Mouse (Mus musculus): ENCODE measurements around the gene Crxos. TPM values are rescaled to one million over a fixed set of nuclear protein-coding genes. Genes with fewer than 3 reads are reported as not detected.
"Not testable (repeated sequence)": the region's sequence is repeated elsewhere in the genome, so short reads cannot be mapped to it uniquely, and the experiment has no call there.

The Crxos gene
- polyA plus RNA-seq, 1 experiment from 2014 or later: not detected

DNA sequence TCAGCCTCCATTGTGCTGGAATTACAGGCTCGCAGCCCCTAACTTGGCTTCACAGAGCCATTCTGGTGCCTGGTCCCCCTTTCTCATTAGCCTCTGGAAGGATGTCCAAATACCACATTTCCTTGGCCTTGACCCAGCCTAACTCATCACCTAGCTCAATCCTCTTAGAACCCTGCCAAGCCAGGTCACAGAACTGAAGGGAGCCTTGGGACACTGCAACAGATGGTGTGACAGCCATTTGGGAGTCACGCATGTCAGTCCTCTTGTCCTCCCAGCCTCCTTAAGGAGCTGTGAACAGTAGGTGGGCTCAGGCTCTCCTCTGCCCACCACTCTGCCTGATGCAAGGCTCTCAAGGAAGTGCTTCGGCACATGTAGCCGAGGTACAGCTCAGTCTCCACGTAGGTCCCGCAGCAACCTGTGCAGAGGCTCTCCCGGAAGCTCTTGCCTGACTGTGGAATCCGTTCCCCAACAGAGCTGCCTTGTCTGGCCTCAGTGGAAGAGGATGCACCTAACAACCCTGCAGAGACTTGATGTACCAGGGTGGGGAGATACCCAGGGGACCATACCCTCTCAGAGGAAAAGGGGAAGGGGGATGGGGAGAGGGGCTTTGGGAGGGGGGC, 25.7 kb downstream of the Crxos start:
- ATAC-seq (ENCODE audit: insufficient number of reproducible peaks, insufficient read depth, low FRiP score, low TSS enrichment): 0 out of 2 replicates have a peak, but pooled peaks have one; percentile 17
- Histone ChIP-seq H3K9ac (no peak overlapping the region), H3K27ac (no peak overlapping the region), H3K36me3 (no peaks in the 10 kb centered on the region), H3K9me3 (no peaks in the 10 kb centered on the region), H3K4me1 (no peaks in the 10 kb centered on the region), H3K4me2 (replicated peaks) (no peak overlapping the region), H3K27me3 (no peaks in the 10 kb centered on the region), H3K4me3 (no peak overlapping the region)
- 76% methylated on average over 8 of the region's 8 CpGs for WGBS

DNA sequence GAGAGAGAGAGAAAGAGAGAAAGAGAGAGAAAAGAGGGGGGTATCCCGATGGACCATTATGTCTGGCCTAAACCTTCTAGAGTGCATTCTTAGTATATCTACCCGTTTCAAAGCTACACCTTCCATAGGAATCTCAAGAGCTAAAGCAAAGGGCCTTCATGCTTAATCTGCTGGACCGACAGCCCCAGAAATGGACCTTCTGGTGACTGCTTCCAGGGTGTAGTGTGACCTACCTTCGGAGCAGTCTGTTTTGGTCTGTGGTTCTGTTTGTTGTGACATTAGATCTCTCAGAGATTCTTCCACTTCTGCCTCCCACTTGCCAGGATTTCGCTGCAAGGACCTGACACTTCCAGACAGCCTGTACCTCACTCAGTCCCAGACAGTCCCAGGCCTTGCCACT, 28.1 kb downstream of the Crxos start:
- no peaks in the 10 kb centered on the region for H3K9me3 ChIP-seq
- no peak overlapping the region for H3K9ac ChIP-seq
- H3K27me3 ChIP-seq: no peaks in the 10 kb centered on the region
- no peaks in the 10 kb centered on the region for H3K4me1 ChIP-seq
- no peak for ATAC-seq (ENCODE audit: insufficient number of reproducible peaks, insufficient read depth, low FRiP score, low TSS enrichment)
- WGBS: 73% methylated on average over 5 of the region's 5 CpGs
- H3K4me3 ChIP-seq: no peak overlapping the region
- H3K4me2 ChIP-seq (replicated peaks): no peak overlapping the region
- H3K36me3 ChIP-seq: no peaks in the 10 kb centered on the region
- no peak overlapping the region for H3K27ac ChIP-seq

DNA sequence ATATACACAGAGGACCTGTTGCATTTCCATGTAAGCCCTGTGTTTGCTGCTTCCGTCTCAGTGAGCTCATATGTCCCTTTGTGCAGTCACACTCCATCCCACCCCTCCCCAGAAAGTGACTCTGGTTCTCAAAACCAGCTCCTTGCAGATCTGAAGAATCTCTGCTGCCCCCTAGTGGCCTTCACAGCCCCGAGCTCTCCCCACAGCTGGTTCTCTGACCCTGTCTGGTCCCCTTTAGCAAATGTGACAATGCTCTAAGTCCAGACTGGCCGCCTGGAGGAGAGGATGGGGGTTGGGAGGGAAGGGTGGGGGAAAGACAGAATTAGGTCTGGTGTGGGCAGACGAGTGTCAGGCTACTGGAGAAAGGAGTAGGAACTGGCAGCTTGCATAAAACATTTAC, 29.8 kb downstream of the Crxos start:
- Histone ChIP-seq H3K4me2 (replicated peaks) (no peak overlapping the region), H3K9me3 (no peaks in the 10 kb centered on the region), H3K4me1 (no peaks in the 10 kb centered on the region), H3K9ac (no peak overlapping the region), H3K36me3 (peaks cover 7% of the 10 kb centered on the region), H3K27ac (no peak overlapping the region), H3K27me3 (no peaks in the 10 kb centered on the region), H3K4me3 (no peak overlapping the region)
- ATAC-seq (ENCODE audit: insufficient number of reproducible peaks, insufficient read depth, low FRiP score, low TSS enrichment): peak; percentile 52; the same call in 1 of the 2 replicates
- WGBS: under 1% methylated on average over 4 of the region's 4 CpGs

DNA sequence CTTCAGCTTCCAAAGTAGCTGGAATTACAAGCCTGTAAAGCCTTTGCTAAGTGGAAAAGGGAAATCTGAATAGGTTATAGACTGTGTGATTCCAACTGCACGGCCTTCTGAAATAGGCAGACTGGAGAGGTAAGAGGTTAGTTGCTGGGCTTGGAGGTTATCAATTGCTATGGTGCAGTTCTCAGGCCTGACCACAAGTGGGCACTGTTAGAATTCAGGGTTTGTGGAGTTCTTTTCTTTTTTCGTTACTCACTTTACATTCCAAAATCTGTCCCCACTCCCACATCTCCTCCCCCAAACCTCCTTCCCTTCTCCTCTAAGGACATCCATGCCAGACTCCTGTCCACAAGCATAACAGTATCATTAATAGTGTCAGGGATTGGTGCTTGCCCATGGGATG, 31.8 kb downstream of the Crxos start:
- no peaks in the 10 kb centered on the region for H3K9me3 ChIP-seq
- no peaks in the 10 kb centered on the region for H3K4me1 ChIP-seq
- H3K4me3 ChIP-seq: no peak overlapping the region
- peaks cover 23% of the 10 kb centered on the region for H3K36me3 ChIP-seq
- H3K27ac ChIP-seq: no peak overlapping the region
- no peak overlapping the region for H3K4me2 ChIP-seq (replicated peaks)
- WGBS: 40% methylated on average over 2 of the region's 2 CpGs
- no peak for ATAC-seq (ENCODE audit: insufficient number of reproducible peaks, insufficient read depth, low FRiP score, low TSS enrichment)
- H3K9ac ChIP-seq: no peak overlapping the region
- H3K27me3 ChIP-seq: no peaks in the 10 kb centered on the region

DNA sequence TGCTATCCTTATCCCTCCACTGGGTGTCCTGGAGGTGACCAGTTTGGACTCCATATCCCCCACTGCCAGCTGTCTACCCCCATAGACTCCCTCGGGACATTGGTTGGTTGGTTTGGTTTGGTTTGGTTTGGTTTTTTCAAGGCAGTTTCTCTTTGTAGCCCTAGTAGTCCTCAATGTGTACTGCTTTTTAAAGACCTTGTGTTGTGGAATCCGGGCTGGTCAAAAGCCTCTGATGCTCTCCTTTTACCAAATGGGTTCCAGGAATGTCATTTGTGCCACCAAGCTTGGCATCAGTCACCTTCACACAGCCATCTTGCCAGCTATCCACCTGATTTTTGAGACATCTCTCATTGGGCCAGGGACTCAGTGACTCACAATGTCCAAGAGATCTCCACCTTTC, 32.3 kb downstream of the Crxos start:
- WGBS: 84% methylated on average over 2 of the region's 2 CpGs
- Histone ChIP-seq H3K27ac (no peak overlapping the region), H3K9me3 (no peaks in the 10 kb centered on the region), H3K27me3 (no peaks in the 10 kb centered on the region), H3K4me2 (replicated peaks) (no peak overlapping the region), H3K36me3 (peaks cover 28% of the 10 kb centered on the region), H3K9ac (no peak overlapping the region), H3K4me3 (no peak overlapping the region), H3K4me1 (no peaks in the 10 kb centered on the region)
- no peak for ATAC-seq (ENCODE audit: insufficient number of reproducible peaks, insufficient read depth, low FRiP score, low TSS enrichment)

DNA sequence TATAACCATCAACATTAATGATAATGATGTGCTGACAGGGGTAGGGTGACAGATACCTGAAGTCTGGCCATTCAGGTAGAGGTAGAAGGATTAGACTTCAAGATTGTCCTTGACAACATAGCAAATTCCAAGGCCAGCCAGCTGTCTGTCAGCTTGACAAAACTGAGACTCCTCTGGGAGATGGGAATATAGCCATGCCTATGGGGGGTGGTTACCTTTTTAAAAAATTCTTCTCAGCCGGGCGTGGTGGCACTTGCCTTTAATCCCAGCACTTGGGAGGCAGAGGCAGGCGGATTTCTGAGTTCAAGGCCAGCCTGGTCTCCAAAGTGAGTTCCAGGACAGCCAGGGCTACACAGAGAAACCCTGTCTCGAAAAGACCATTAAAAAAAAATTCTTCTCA, 33.3 kb downstream of the Crxos start:
- not testable (repeated sequence) for H3K9me3 ChIP-seq; H3K27ac ChIP-seq; H3K27me3 ChIP-seq; H3K9ac ChIP-seq; ATAC-seq (ENCODE audit: insufficient number of reproducible peaks, insufficient read depth, low FRiP score, low TSS enrichment); H3K4me2 ChIP-seq (replicated peaks); H3K4me3 ChIP-seq; H3K4me1 ChIP-seq
- H3K36me3 ChIP-seq: peaks cover 37% of the 10 kb centered on the region
- WGBS: 91% methylated on average over 4 of the region's 4 CpGs

DNA sequence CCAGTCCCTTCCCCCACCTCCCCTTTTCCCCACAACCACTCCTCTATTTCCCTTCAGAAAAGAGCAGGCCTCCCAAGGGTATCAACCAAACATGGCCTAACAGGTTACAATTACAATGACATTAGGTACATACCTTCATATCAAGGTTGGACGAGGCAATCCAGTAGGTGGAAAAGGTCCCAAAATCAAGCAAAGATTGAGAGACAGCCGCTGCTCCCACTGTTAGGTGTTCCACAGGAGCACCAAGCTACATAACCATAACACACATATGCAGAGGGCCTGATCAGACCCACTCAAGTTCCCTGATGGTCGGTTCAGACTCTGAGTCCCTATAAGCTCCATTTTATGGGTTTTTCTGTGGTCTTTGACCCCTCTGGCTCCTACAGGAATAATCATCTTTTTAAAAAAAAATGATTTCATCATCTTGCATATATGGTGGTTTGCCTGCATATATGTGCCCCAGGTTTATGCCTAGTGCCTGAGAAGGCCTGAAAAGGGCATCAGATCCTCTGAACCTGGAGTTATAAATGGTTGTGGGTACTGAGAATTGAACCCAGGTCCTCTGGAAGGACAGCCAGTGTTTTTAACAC, 33.8 kb downstream of the Crxos start:
- H3K9ac ChIP-seq: no peak overlapping the region
- H3K9me3 ChIP-seq: no peaks in the 10 kb centered on the region
- 83% methylated on average over 3 of the region's 3 CpGs for WGBS

DNA sequence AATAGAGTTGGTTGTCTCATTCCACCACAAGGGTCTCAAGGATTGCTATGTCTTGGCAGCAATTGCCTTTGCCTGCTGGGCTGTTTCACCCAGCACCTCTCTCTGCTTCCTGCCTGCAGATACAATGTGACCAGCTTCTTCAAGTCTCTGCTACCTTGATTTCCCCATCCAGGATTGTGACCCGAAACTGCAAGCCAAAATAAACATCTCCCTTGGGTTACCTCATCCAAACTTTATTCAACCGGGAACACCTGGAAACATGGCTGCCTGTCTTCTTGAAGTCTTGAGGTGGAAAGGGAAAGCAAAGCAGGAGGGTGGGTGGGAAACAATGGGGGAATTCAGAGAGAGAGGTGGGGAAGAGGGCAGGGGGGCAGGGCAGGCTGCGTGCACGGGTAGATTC, 34.6 kb downstream of the Crxos start:
- no peak overlapping the region for H3K4me2 ChIP-seq (replicated peaks)
- no peak for ATAC-seq (ENCODE audit: insufficient number of reproducible peaks, insufficient read depth, low FRiP score, low TSS enrichment)
- no peak overlapping the region for H3K27ac ChIP-seq
- no peak overlapping the region for H3K9ac ChIP-seq
- peaks cover 37% of the 10 kb centered on the region for H3K36me3 ChIP-seq
- peaks cover 15% of the 10 kb centered on the region for H3K4me1 ChIP-seq
- 75% methylated on average over 4 of the region's 4 CpGs for WGBS
- H3K27me3 ChIP-seq: no peaks in the 10 kb centered on the region
- H3K4me3 ChIP-seq: no peak overlapping the region
- no peaks in the 10 kb centered on the region for H3K9me3 ChIP-seq

More for the DNA sequence above, 33.8 kb downstream of the Crxos start:
- Histone ChIP-seq H3K4me3 (no peak overlapping the region), H3K4me1 (peaks cover 13% of the 10 kb centered on the region), H3K4me2 (replicated peaks) (no peak overlapping the region), H3K27me3 (no peaks in the 10 kb centered on the region), H3K27ac (no peak overlapping the region), H3K36me3 (peaks cover 37% of the 10 kb centered on the region)
- no peak for ATAC-seq (ENCODE audit: insufficient number of reproducible peaks, insufficient read depth, low FRiP score, low TSS enrichment)

DNA sequence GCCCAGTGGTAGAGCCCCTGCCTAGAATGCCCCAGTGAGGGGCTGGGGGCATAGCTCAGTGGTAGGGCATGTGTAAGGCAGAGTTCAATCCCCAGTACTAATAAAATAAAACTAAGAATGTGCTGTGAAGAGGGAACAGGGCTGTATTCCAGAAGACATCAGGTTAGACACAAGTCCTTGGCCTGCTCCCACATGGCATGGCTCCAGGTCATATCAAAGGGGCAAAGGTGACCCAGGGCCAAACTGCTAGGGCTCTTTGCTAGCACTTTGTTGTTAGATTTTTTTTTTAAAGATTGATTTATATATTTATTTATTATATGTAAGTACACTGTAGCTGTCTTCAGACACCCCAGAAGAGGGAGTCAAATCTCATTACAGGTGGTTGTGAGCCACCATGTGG, 36.0 kb downstream of the Crxos start:
- H3K4me2 ChIP-seq (replicated peaks): no peak overlapping the region
- no peak overlapping the region for H3K4me3 ChIP-seq
- ATAC-seq (ENCODE audit: insufficient number of reproducible peaks, insufficient read depth, low FRiP score, low TSS enrichment): no peak
- no peaks in the 10 kb centered on the region for H3K9me3 ChIP-seq
- H3K27ac ChIP-seq: no peak overlapping the region
- H3K27me3 ChIP-seq: no peaks in the 10 kb centered on the region
- peaks cover 15% of the 10 kb centered on the region for H3K4me1 ChIP-seq
- H3K36me3 ChIP-seq: peaks cover 37% of the 10 kb centered on the region
- no peak overlapping the region for H3K9ac ChIP-seq

DNA sequence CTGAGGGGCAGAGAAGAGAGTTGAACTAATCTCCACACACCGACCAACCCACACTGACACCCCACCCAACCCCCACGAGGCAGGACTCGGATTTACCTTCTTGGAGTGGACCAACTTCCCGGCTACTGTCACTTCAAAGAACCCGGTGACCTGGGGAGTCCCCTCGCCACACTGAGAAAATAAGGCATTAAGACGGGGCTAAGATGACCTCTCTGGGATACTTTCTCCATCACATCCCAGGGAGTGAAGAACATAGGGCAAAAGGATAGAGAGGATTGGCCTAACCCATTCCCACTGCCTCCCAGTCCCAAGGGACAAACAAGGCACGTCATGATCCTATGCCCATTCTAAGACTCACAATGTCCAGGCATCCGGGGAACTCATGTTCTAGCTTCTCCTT, 37.5 kb downstream of the Crxos start:
- no peak overlapping the region for H3K9ac ChIP-seq
- peaks cover 37% of the 10 kb centered on the region for H3K36me3 ChIP-seq
- 91% methylated on average over 9 of the region's 9 CpGs for WGBS
- peak overlapping the region; percentile 82 for H3K4me2 ChIP-seq (replicated peaks)
- no peak overlapping the region for H3K27ac ChIP-seq
- H3K4me1 ChIP-seq: peaks cover 15% of the 10 kb centered on the region
- no peak for ATAC-seq (ENCODE audit: insufficient number of reproducible peaks, insufficient read depth, low FRiP score, low TSS enrichment)
- no peaks in the 10 kb centered on the region for H3K27me3 ChIP-seq
- no peaks in the 10 kb centered on the region for H3K9me3 ChIP-seq
- H3K4me3 ChIP-seq: peak overlapping the region; percentile 69; the same call in 1 of the 2 replicates

DNA sequence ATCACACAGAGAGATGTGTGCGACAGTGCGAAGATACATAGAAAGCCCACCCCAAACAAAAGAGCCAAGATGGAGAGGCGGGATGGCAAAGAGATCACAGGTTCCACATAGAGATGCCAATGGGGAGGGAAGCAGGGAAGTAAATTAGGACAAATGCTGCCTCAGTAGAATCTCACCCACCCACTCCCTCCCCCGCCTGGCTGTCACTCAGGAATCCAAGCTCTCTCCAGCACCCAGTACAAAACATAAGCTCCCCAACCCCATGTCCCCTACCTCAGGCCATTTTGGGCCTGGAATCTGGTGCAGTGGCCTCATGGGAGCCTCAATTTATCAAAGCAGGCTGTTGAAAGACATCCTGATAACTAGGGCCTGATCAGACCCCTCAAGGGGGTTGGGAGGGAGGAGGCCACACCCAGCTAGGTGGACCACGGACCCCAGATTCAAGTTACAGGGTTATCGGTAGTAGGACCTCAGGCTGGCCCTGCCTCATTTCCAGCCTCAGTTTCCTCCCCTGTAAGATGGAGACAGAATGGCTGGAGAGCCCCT, 38.3 kb downstream of the Crxos start:
- Histone ChIP-seq H3K27me3 (no peaks in the 10 kb centered on the region), H3K36me3 (peaks cover 37% of the 10 kb centered on the region), H3K4me3 (peak overlapping the region; percentile 69), H3K9ac (peak overlapping the region; percentile 68), H3K27ac (no peak overlapping the region), H3K9me3 (no peaks in the 10 kb centered on the region), H3K4me1 (peaks cover 15% of the 10 kb centered on the region), H3K4me2 (replicated peaks) (peak overlapping the region; percentile 82)
- no peak for ATAC-seq (ENCODE audit: insufficient number of reproducible peaks, insufficient read depth, low FRiP score, low TSS enrichment)
- 84% methylated on average over 6 of the region's 6 CpGs for WGBS

DNA sequence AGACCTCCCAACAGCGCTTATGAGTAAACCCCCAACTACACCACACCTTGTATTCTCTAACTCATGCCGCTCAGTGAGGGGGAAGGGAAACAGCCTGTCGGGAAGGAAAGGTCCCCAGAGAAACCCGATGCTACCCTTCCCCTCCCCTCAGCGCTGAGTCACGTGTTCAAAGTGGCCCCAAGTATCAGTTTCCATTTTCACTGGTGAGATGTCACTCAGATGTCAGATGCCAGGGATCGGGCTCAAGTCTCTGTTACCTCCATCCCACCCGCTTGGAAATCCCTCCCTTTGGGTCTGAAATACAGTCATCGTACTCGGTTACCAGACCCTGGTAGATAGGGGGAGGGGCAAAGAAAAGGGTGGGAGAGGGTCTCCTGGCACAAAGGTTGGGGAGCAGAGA, 39.4 kb downstream of the Crxos start:
- peak overlapping the region; percentile 88 for H3K27ac ChIP-seq
- ATAC-seq (ENCODE audit: insufficient number of reproducible peaks, insufficient read depth, low FRiP score, low TSS enrichment): peak; percentile 50
- peak overlapping the region; percentile 69 for H3K4me3 ChIP-seq
- H3K9ac ChIP-seq: peak overlapping the region; percentile 68
- peaks cover 15% of the 10 kb centered on the region for H3K4me1 ChIP-seq
- peaks cover 33% of the 10 kb centered on the region for H3K36me3 ChIP-seq
- under 1% methylated on average over 10 of the region's 10 CpGs for WGBS
- no peaks in the 10 kb centered on the region for H3K27me3 ChIP-seq
- no peaks in the 10 kb centered on the region for H3K9me3 ChIP-seq
- H3K4me2 ChIP-seq (replicated peaks): peak overlapping the region; percentile 82
